Mouse (Mus musculus): ENCODE data around the gene Itga6. TPM values are rescaled to one million over a fixed set of nuclear protein-coding genes. Genes with fewer than 3 reads are reported as not detected.

Itga6 gene
- total and polyA plus RNA-seq, 2 experiments, result 2.4 to 5.1 TPM

DNA sequence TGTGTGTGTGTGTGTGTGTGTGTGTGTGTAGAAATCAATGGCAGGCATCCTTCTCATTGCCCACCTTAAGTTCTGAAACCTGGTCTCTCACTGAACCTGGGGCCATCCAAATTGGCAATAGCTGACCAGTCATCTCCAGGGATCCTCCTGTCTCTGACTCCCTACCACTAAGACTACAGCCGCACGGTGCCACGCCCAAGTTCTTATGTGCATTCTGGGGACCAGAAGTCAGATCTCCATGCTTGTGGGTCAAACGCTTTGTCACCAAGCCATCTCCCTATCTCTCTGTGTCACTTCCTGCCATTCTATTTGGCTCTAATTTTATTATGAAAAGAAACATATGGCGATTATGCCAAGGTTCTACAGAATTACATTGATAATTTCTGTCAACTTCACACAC, 28.3 kb downstream of the Itga6 start:
- H3K79me2 ChIP-seq (ENCODE audit: control insufficient read depth, insufficient read depth, low read length), result no peaks in the 10 kb centered on the region
- H3K27me3 ChIP-seq (ENCODE audit: control insufficient read depth, insufficient read depth, low read length), result no peaks in the 10 kb centered on the region
- no peak overlapping the region for H3K4me3 ChIP-seq (ENCODE audit: insufficient read depth, low read depth, low read length)
- H3K4me1 ChIP-seq (ENCODE audit: control insufficient read depth, insufficient read depth, low read length), result peaks cover 2% of the 10 kb centered on the region; the same call in 1 of the 2 replicates
- H3K36me3 ChIP-seq (ENCODE audit: control insufficient read depth, insufficient read depth, low read length), result no peaks in the 10 kb centered on the region
- H3K27ac ChIP-seq (replicated peaks; ENCODE audit: insufficient read depth, low read depth, low read length), result no peak overlapping the region
- DNase-seq (ENCODE audit: extremely low read depth, low read depth, low spot score), result no peak
- no peak for TF ChIP-seq POLR2A (IDR thresholded peaks at IDR 0.05; ENCODE audit: extremely low read depth, insufficient read depth, low read length)
- no peak for TF ChIP-seq CTCF (IDR thresholded peaks at IDR 0.05; ENCODE audit: low read depth, low read length)
- WGBS, result 80% methylated on average over 5 of the region's 5 CpGs
- H3K9ac ChIP-seq (ENCODE audit: low read depth, low read length), result no peak overlapping the region

DNA sequence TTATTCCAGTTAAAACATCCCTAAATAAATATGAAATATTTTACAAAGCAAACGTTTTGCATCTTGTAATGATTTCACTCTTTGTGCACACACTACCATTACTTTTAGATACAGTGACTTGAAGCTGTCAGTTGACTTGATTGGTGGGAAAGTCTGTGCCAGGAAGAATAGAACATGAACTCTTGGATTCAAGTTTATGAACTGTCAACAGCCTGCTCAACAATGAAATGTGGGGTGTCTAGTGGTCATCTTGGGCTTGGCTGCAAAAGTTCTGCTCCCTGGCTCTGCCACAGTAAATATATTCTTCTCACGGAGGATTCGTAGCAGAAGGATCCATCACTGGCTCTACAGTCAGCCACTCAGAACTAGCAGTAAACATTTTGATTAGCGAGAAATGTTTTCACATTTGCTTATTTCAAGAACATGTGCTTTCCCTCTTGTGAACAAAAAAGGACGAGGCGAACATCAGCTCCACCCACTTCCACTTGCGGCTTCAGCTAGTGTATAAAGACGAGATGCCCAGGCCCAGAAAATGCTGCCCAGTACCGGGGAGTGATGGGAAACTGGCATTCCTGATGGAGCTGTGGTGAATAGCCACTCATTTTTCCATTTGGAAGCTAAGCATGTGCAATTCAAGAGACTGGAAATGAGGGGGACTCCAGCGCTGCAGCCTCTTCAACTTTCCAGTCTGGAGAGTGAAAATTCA, 29.0 kb downstream of the Itga6 start:
- Histone ChIP-seq H3K4me1 (ENCODE audit: control insufficient read depth, insufficient read depth, low read length) (peaks cover 2% of the 10 kb centered on the region; the same call in 1 of the 2 replicates), H3K27ac (replicated peaks; ENCODE audit: insufficient read depth, low read depth, low read length) (no peak overlapping the region), H3K27me3 (ENCODE audit: control insufficient read depth, insufficient read depth, low read length) (no peaks in the 10 kb centered on the region), H3K9ac (ENCODE audit: low read depth, low read length) (no peak overlapping the region), H3K79me2 (ENCODE audit: control insufficient read depth, insufficient read depth, low read length) (no peaks in the 10 kb centered on the region), H3K36me3 (ENCODE audit: control insufficient read depth, insufficient read depth, low read length) (no peaks in the 10 kb centered on the region), H3K4me3 (ENCODE audit: insufficient read depth, low read depth, low read length) (no peak overlapping the region)
- TF ChIP-seq CTCF (IDR thresholded peaks at IDR 0.05; ENCODE audit: low read depth, low read length), result no peak
- TF ChIP-seq POLR2A (IDR thresholded peaks at IDR 0.05; ENCODE audit: extremely low read depth, insufficient read depth, low read length), result no peak
- 75% methylated on average over 10 of the region's 10 CpGs for WGBS
- no peak for DNase-seq (ENCODE audit: extremely low read depth, low read depth, low spot score)

DNA sequence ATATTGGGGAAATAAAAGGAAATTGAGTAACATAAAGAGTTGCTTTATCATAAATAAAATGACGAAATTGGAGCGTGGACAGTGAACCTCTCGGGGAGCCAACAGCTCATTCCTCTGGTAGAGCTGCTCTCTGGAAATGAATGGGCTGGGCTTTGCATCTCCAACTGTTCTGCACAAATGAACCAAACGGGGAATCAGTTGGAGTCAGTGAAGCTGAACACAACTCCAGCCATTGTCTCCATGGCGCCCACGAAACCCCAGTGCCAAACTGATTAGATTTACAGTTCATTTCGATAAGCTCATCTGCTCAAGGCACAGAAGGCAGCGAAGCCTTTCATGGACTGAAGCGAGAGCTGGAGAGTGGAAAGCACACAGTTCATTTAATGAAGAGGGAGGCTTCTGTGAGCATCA, 29.8 kb downstream of the Itga6 start:
- no peaks in the 10 kb centered on the region for H3K27me3 ChIP-seq (ENCODE audit: control insufficient read depth, insufficient read depth, low read length)
- H3K4me3 ChIP-seq (ENCODE audit: insufficient read depth, low read depth, low read length), result no peak overlapping the region
- no peak for TF ChIP-seq POLR2A (IDR thresholded peaks at IDR 0.05; ENCODE audit: extremely low read depth, insufficient read depth, low read length)
- no peak for TF ChIP-seq CTCF (IDR thresholded peaks at IDR 0.05; ENCODE audit: low read depth, low read length)
- H3K9ac ChIP-seq (ENCODE audit: low read depth, low read length), result no peak overlapping the region
- peaks cover 2% of the 10 kb centered on the region; the same call in 1 of the 2 replicates for H3K4me1 ChIP-seq (ENCODE audit: control insufficient read depth, insufficient read depth, low read length)
- H3K27ac ChIP-seq (replicated peaks; ENCODE audit: insufficient read depth, low read depth, low read length), result no peak overlapping the region
- no peaks in the 10 kb centered on the region for H3K79me2 ChIP-seq (ENCODE audit: control insufficient read depth, insufficient read depth, low read length)
- no peaks in the 10 kb centered on the region for H3K36me3 ChIP-seq (ENCODE audit: control insufficient read depth, insufficient read depth, low read length)
- DNase-seq (ENCODE audit: extremely low read depth, low read depth, low spot score), result no peak
- 85% methylated on average over 9 of the region's 9 CpGs for WGBS

GRCm38 (mm10) chr2:71779266-71779888, 34.0 kb downstream of the Itga6 start:
- Histone ChIP-seq H3K27me3 (ENCODE audit: control insufficient read depth, insufficient read depth, low read length) (no peaks in the 10 kb centered on the region), H3K9ac (ENCODE audit: low read depth, low read length) (no peak overlapping the region), H3K4me3 (ENCODE audit: insufficient read depth, low read depth, low read length) (no peak overlapping the region), H3K79me2 (ENCODE audit: control insufficient read depth, insufficient read depth, low read length) (no peaks in the 10 kb centered on the region), H3K36me3 (ENCODE audit: control insufficient read depth, insufficient read depth, low read length) (no peaks in the 10 kb centered on the region), H3K4me1 (ENCODE audit: control insufficient read depth, insufficient read depth, low read length) (no peaks in the 10 kb centered on the region; the same call in 1 of the 2 replicates), H3K27ac (replicated peaks; ENCODE audit: insufficient read depth, low read depth, low read length) (no peak overlapping the region)
- DNase-seq (ENCODE audit: extremely low read depth, low read depth, low spot score), result no peak
- WGBS, result 73% methylated on average over 5 of the region's 5 CpGs
- TF ChIP-seq POLR2A (IDR thresholded peaks at IDR 0.05; ENCODE audit: extremely low read depth, insufficient read depth, low read length), result no peak
- TF ChIP-seq CTCF (IDR thresholded peaks at IDR 0.05; ENCODE audit: low read depth, low read length), result no peak

GRCm38 (mm10) chr2:71780016-71780415, 34.6 kb downstream of the Itga6 start:
- H3K4me1 ChIP-seq (ENCODE audit: control insufficient read depth, insufficient read depth, low read length), result no peaks in the 10 kb centered on the region; the same call in 1 of the 2 replicates
- no peak for DNase-seq (ENCODE audit: extremely low read depth, low read depth, low spot score)
- H3K36me3 ChIP-seq (ENCODE audit: control insufficient read depth, insufficient read depth, low read length), result no peaks in the 10 kb centered on the region
- H3K79me2 ChIP-seq (ENCODE audit: control insufficient read depth, insufficient read depth, low read length), result no peaks in the 10 kb centered on the region
- H3K4me3 ChIP-seq (ENCODE audit: insufficient read depth, low read depth, low read length), result no peak overlapping the region
- 77% methylated on average over 6 of the region's 6 CpGs for WGBS
- H3K9ac ChIP-seq (ENCODE audit: low read depth, low read length), result no peak overlapping the region
- TF ChIP-seq POLR2A (IDR thresholded peaks at IDR 0.05; ENCODE audit: extremely low read depth, insufficient read depth, low read length) (no peak), CTCF (IDR thresholded peaks at IDR 0.05; ENCODE audit: low read depth, low read length) (no peak)
- no peak overlapping the region for H3K27ac ChIP-seq (replicated peaks; ENCODE audit: insufficient read depth, low read depth, low read length)
- no peaks in the 10 kb centered on the region for H3K27me3 ChIP-seq (ENCODE audit: control insufficient read depth, insufficient read depth, low read length)

DNA sequence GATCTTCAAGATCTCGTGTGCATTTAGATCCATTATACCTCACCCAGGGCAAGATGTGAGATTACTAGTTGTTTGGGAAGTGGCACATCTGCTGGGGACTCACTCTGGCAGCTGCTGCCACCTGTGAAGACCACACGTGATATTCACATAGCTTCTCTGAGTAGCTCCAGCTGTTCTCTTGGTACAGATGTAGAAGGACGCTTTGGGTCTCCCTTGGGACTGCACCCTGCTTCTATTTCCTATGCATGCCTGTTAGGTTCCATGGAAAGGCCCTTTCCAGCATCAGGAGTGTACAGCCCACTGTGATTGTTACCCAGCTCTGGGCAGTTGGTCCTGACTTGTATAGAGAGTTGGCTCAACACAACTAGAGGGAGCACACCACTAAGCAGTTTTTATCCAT, 39.8 kb downstream of the Itga6 start:
- Histone ChIP-seq H3K27ac (replicated peaks; ENCODE audit: insufficient read depth, low read depth, low read length) (no peak overlapping the region), H3K9ac (ENCODE audit: low read depth, low read length) (no peak overlapping the region), H3K4me3 (ENCODE audit: insufficient read depth, low read depth, low read length) (no peak overlapping the region), H3K27me3 (ENCODE audit: control insufficient read depth, insufficient read depth, low read length) (no peaks in the 10 kb centered on the region), H3K4me1 (ENCODE audit: control insufficient read depth, insufficient read depth, low read length) (peaks cover 3% of the 10 kb centered on the region; the same call in 1 of the 2 replicates), H3K79me2 (ENCODE audit: control insufficient read depth, insufficient read depth, low read length) (no peaks in the 10 kb centered on the region), H3K36me3 (ENCODE audit: control insufficient read depth, insufficient read depth, low read length) (no peaks in the 10 kb centered on the region)
- no peak for TF ChIP-seq CTCF (IDR thresholded peaks at IDR 0.05; ENCODE audit: low read depth, low read length)
- TF ChIP-seq POLR2A (IDR thresholded peaks at IDR 0.05; ENCODE audit: extremely low read depth, insufficient read depth, low read length), result no peak
- WGBS, result 94% methylated on average over 3 of the region's 3 CpGs
- no peak for DNase-seq (ENCODE audit: extremely low read depth, low read depth, low spot score)
